Mouse (Mus musculus): ENCODE measurements at regions not wholly inside any gene's neighbourhood (a gene's known extent, or its start where the extent isn't known, plus 50 kb on each side); places are given as distances from the start of the nearest gene placed in this dataset.
A peak's percentile ranks its signal among the peaks of the same experiment; 100 is the strongest.

- DNase-seq (ENCODE audit: extremely low read depth, low read depth): peak; percentile 3
Measured at GRCm38 (mm10) chr8:27677143-27678106, 230.0 kb downstream of the Poteg start.

- peak; percentile 6 for DNase-seq (ENCODE audit: extremely low read depth, low read depth)
Measured at GRCm38 (mm10) chr8:27679164-27679563, 231.7 kb downstream of the Poteg start.

GRCm38 (mm10) chr8:27721988-27722387 is 274.5 kb downstream of the Poteg start:
- no peak for DNase-seq (ENCODE audit: extremely low read depth, low read depth)

GRCm38 (mm10) chr8:27770296-27770695 is 322.8 kb downstream of the Poteg start:
- no peak for DNase-seq (ENCODE audit: extremely low read depth, low read depth)

GRCm38 (mm10) chr8:27770803-27771202 is 323.3 kb downstream of the Poteg start:
- DNase-seq (ENCODE audit: extremely low read depth, low read depth): no peak

GRCm38 (mm10) chr8:27771250-27771649 is 323.8 kb downstream of the Poteg start:
- DNase-seq (ENCODE audit: extremely low read depth, low read depth): no peak

GRCm38 (mm10) chr8:27778982-27779381 is 331.5 kb downstream of the Poteg start:
- no peak for DNase-seq (ENCODE audit: extremely low read depth, low read depth)
